ENCODE assay signal across 17 mouse cellular contexts in genomic region chr17:29231109-29231508, GRCm38 (mm10). TPM values are rescaled to one million over a fixed set of nuclear protein-coding genes. Genes with fewer than 3 reads are reported as not detected.
DNase-seq lines count a peak whose midpoint lies in the region; TF ChIP-seq lines count a peak whose summit lies in the region.
"Had no signal": no experiment of that assay in that cellular context is flagged by ENCODE, and none has a peak within 500 bp of the region (broad histone marks: within the 10 kb centered on the region; RNA-seq: fewer than 3 reads in every experiment).

No protein-coding gene starts in this region.

- H3K36me3 ChIP-seq in E14TG2a.4 (ENCODE audit: insufficient read depth, low read length): no peaks in the 10 kb centered on the region
- H3K36me3 ChIP-seq: embryonic facial prominence, embryonic 13.5 days; embryonic facial prominence, embryonic 15.5 days; forebrain, embryonic 10.5 days; forebrain, embryonic 12.5 days had no signal

- DNase-seq in cerebellum, postnatal 10 days: peak; percentile 70
- DNase-seq in cerebellum, postnatal 4 days (ENCODE audit: low spot score in 2 of 2): no peak
- peak; percentile 85 for DNase-seq in heart, adult 11 months
- DNase-seq in heart, postnatal 4 days: no peak
- DNase-seq: adrenal gland, adult 2 months; adrenal gland, postnatal 10 days; adrenal gland, postnatal 25 days; B cell, adult 2 months; cerebellum, adult 11-12 months; cerebellum, adult 9-10 months; embryo, embryonic 11 days had no signal

- no peak for TF ChIP-seq CTCF in E14TG2a.4 (conservative IDR thresholded peaks at IDR 0.05; ENCODE audit: low read length)

- H3K9me3 ChIP-seq in E14TG2a.4 (ENCODE audit: low read length): no peaks in the 10 kb centered on the region
- H3K9me3 ChIP-seq: embryonic facial prominence, embryonic 13.5 days; embryonic facial prominence, embryonic 15.5 days; forebrain, embryonic 10.5 days; forebrain, embryonic 12.5 days had no signal

- peaks cover 43% of the 10 kb centered on the region for H3K4me1 ChIP-seq in E14TG2a.4 (replicated peaks; ENCODE audit: low read depth, low read length)

- peaks cover 37% of the 10 kb centered on the region for H3K27me3 ChIP-seq in E14TG2a.4 (ENCODE audit: insufficient read depth, low read length)

- H3K4me3 ChIP-seq in E14TG2a.4 (replicated peaks; ENCODE audit: low read length): 0 out of 2 replicates have a peak overlapping the region, but pooled peaks have one; percentile 4
- H3K4me3 ChIP-seq: embryonic facial prominence, embryonic 13.5 days; embryonic facial prominence, embryonic 15.5 days; erythroblast, embryonic 14.5 days; forebrain, embryonic 10.5 days; forebrain, embryonic 12.5 days had no signal

RNA-seq across cellular contexts. Expression of gene Cpne5, which starts 6.9 kb away (rescaled TPM):
- 1 to 10 TPM; 5.9 to 8.4 TPM for total RNA-seq in heart, postnatal 4 days (2021)

RNA-seq across cellular contexts. Expression of gene Ppil1, which starts 32.9 kb away (rescaled TPM):
- total RNA-seq in heart, postnatal 4 days (2021): 10 to 100 TPM; 39.5 to 39.6 TPM

RNA-seq across cellular contexts. Expression of gene BC004004, which starts 37.5 kb away (rescaled TPM):
- 100 to 1,000 TPM; 158 to 161 TPM for total RNA-seq in heart, postnatal 4 days (2021)

Comparison
In these comparisons a context has a peak if more than half of its experiments do, and no peak if none do; other contexts are left out.
1. DNase-seq: peak in cerebellum, postnatal 10 days (2 of 2) and heart, adult 11 months (single experiment); none in cerebellum, postnatal 4 days (0 of 2) and heart, postnatal 4 days (single experiment).